In genomic region chr7:30908992-30909431, GRCm38 (mm10) we compare ENCODE assay signal across 9 mouse cellular contexts. TPM values are rescaled to one million over a fixed set of nuclear protein-coding genes. Genes with fewer than 3 reads are reported as not detected.
DNase-seq lines count a peak whose midpoint lies in the region; ATAC-seq lines count a peak whose summit lies in the region.
"Had no signal": no experiment of that assay in that cellular context is flagged by ENCODE, and none has a peak within 500 bp of the region (broad histone marks: within the 10 kb centered on the region; RNA-seq: fewer than 3 reads in every experiment).

No protein-coding gene starts in this region.

- WGBS in kidney, embryonic 16.5 days = 17% methylated on average over 16 of the region's 17 CpGs
- 27% methylated on average over 17 of the region's 17 CpGs for WGBS in forebrain, embryonic 11.5 days
- WGBS in limb, embryonic 13.5 days = 22% methylated on average over 16 of the region's 17 CpGs
- WGBS in neural tube, embryonic 12.5 days = 24% methylated on average over 16 of the region's 17 CpGs

- intact Hi-C loops in left cerebral cortex, postnatal 10 days (cut with DNase I) = no loop called here

- peaks cover 6% of the 10 kb centered on the region for H3K4me1 ChIP-seq in kidney, embryonic 16.5 days (ENCODE audit: insufficient read depth, low read length)
- 0 out of 2 replicates have a peak, but pooled peaks cover 2% of the 10 kb centered on the region for H3K4me1 ChIP-seq in forebrain, embryonic 11.5 days (replicated peaks; ENCODE audit: control insufficient read depth, insufficient read depth, low read length)
- peaks cover 6% of the 10 kb centered on the region for H3K4me1 ChIP-seq in limb, embryonic 13.5 days
- peaks cover 11% of the 10 kb centered on the region; the same call in 1 of the 2 replicates for H3K4me1 ChIP-seq in neural tube, embryonic 12.5 days

- ATAC-seq in kidney, embryonic 16.5 days (ENCODE audit: low FRiP score, low TSS enrichment) = no peak; the same call in none of the 2 replicates
- ATAC-seq in forebrain, embryonic 11.5 days (replicated peaks; ENCODE audit: low FRiP score) = no peak; the same call in 1 of the 2 replicates
- 0 out of 2 replicates have a peak, but pooled peaks have one; percentile 16 for ATAC-seq in limb, embryonic 13.5 days (ENCODE audit: low FRiP score, low read depth)
- ATAC-seq in neural tube, embryonic 12.5 days (ENCODE audit: low FRiP score, low read depth) = peak; percentile 4

- H3K27me3 ChIP-seq in kidney, embryonic 16.5 days (ENCODE audit: insufficient read depth, low read length) = 0 out of 2 replicates have a peak, but pooled peaks cover 2% of the 10 kb centered on the region
- H3K27me3 ChIP-seq in forebrain, embryonic 11.5 days (ENCODE audit: control insufficient read depth, insufficient read depth, low read length) = peaks cover 2% of the 10 kb centered on the region; the same call in 1 of the 2 replicates
- H3K27me3 ChIP-seq in limb, embryonic 13.5 days = no peaks in the 10 kb centered on the region
- no peaks in the 10 kb centered on the region for H3K27me3 ChIP-seq in neural tube, embryonic 12.5 days (replicated peaks)

- H3K9me3 ChIP-seq in kidney, embryonic 16.5 days (ENCODE audit: low read length) = no peaks in the 10 kb centered on the region
- H3K9me3 ChIP-seq in forebrain, embryonic 11.5 days (ENCODE audit: control insufficient read depth, low read length) = no peaks in the 10 kb centered on the region
- H3K9me3 ChIP-seq in limb, embryonic 13.5 days = no peaks in the 10 kb centered on the region
- H3K9me3 ChIP-seq in neural tube, embryonic 12.5 days = no peaks in the 10 kb centered on the region

- no peak overlapping the region for H3K27ac ChIP-seq in kidney, embryonic 16.5 days (ENCODE audit: low read length)
- no peak overlapping the region for H3K27ac ChIP-seq in forebrain, embryonic 11.5 days (ENCODE audit: low read depth, low read length)
- no peak overlapping the region for H3K27ac ChIP-seq in limb, embryonic 13.5 days
- H3K27ac ChIP-seq in neural tube, embryonic 12.5 days = no peak overlapping the region

- peak overlapping the region; percentile 62 for H3K4me2 ChIP-seq in kidney, embryonic 16.5 days (replicated peaks; ENCODE audit: low read depth, low read length)
- peak overlapping the region; percentile 49 for H3K4me2 ChIP-seq in forebrain, embryonic 11.5 days (ENCODE audit: low read depth, low read length, severe bottlenecking)
- peak overlapping the region; percentile 68 for H3K4me2 ChIP-seq in limb, embryonic 13.5 days (replicated peaks)
- peak overlapping the region; percentile 61 for H3K4me2 ChIP-seq in neural tube, embryonic 12.5 days (replicated peaks)

- H3K36me3 ChIP-seq in kidney, embryonic 16.5 days (ENCODE audit: insufficient read depth, low read length) = no peaks in the 10 kb centered on the region
- no peaks in the 10 kb centered on the region for H3K36me3 ChIP-seq in forebrain, embryonic 11.5 days (ENCODE audit: control insufficient read depth, insufficient read depth, low read length)
- H3K36me3 ChIP-seq in limb, embryonic 13.5 days = no peaks in the 10 kb centered on the region
- H3K36me3 ChIP-seq in neural tube, embryonic 12.5 days = no peaks in the 10 kb centered on the region

- peak overlapping the region; percentile 39 for H3K4me3 ChIP-seq in kidney, embryonic 16.5 days (ENCODE audit: low read length)
- peak overlapping the region; percentile 16 for H3K4me3 ChIP-seq in forebrain, embryonic 11.5 days (ENCODE audit: low read depth, low read length)
- peak overlapping the region; percentile 32 for H3K4me3 ChIP-seq in limb, embryonic 13.5 days
- peak overlapping the region; percentile 24; the same call in 1 of the 2 replicates for H3K4me3 ChIP-seq in neural tube, embryonic 12.5 days

- DNase-seq in kidney, adult 18-20 months = no peak
- DNase-seq in forebrain, embryonic 11.5 days (ENCODE audit: low spot score) = no peak
- no peak for DNase-seq in layer of hippocampus, adult 18-20 months (ENCODE audit: low spot score in 2 of 2)
- no peak for DNase-seq in layer of hippocampus, postnatal 36 days
- no peak for DNase-seq in left cerebral cortex, postnatal 10 days (ENCODE audit: extremely low spot score in 1 of 2, low spot score in 2 of 2)
- DNase-seq: kidney, adult 8-10 months had no signal

- no peak overlapping the region for H3K9ac ChIP-seq in kidney, embryonic 16.5 days (replicated peaks; ENCODE audit: low read length)
- H3K9ac ChIP-seq in forebrain, embryonic 11.5 days (ENCODE audit: low read length) = no peak overlapping the region
- no peak overlapping the region for H3K9ac ChIP-seq in limb, embryonic 13.5 days
- H3K9ac ChIP-seq in neural tube, embryonic 12.5 days = no peak overlapping the region

RNA-seq across cellular contexts. Expression of gene Mag, which starts 5.7 kb away (rescaled TPM):
- 0.59 and 0.74 TPM in 2 replicates for polyA plus RNA-seq in kidney, embryonic 16.5 days (2015; fragmentation: Nextera tagmentation; extraction: Ambion mirVana)
- polyA plus RNA-seq in forebrain, embryonic 11.5 days (2014; fragmentation: Nextera tagmentation; extraction: Ambion mirVana) = 0.11 and 0.20 TPM in 2 replicates
- polyA plus RNA-seq in limb, embryonic 13.5 days (2015; fragmentation: Nextera tagmentation; extraction: Ambion mirVana) = 0.38 and 0.42 TPM in 2 replicates
- 0.79 and 1.2 TPM in 2 replicates for polyA plus RNA-seq in neural tube, embryonic 12.5 days (2016; fragmentation: Nextera tagmentation; extraction: Ambion mirVana)
- total RNA-seq in layer of hippocampus, adult 18-20 months (2021) = 100 to 1,000 TPM; 155 to 176 TPM
- 100 to 1,000 TPM; 196 to 197 TPM for total RNA-seq in layer of hippocampus, postnatal 36 days (2021)
- 10 to 100 TPM; 27.0 to 60.7 TPM for total RNA-seq in left cerebral cortex, postnatal 10 days (2021)

RNA-seq across cellular contexts. Expression of gene Hamp2, which starts 15.5 kb away (rescaled TPM):
- polyA plus RNA-seq in kidney, embryonic 16.5 days (2015; fragmentation: Nextera tagmentation; extraction: Ambion mirVana) = not detected in 2 replicates
- not detected in 2 replicates for polyA plus RNA-seq in forebrain, embryonic 11.5 days (2014; fragmentation: Nextera tagmentation; extraction: Ambion mirVana)
- not detected in 2 replicates for polyA plus RNA-seq in limb, embryonic 13.5 days (2015; fragmentation: Nextera tagmentation; extraction: Ambion mirVana)
- polyA plus RNA-seq in neural tube, embryonic 12.5 days (2016; fragmentation: Nextera tagmentation; extraction: Ambion mirVana) = not detected in 2 replicates
- not detected for total RNA-seq in layer of hippocampus, adult 18-20 months (2021)
- total RNA-seq in layer of hippocampus, postnatal 36 days (2021) = not detected
- total RNA-seq in left cerebral cortex, postnatal 10 days (2021) = not detected

RNA-seq across cellular contexts. Expression of gene Cd22, which starts 28.9 kb away (rescaled TPM):
- 0.19 and 0.29 TPM in 2 replicates for polyA plus RNA-seq in kidney, embryonic 16.5 days (2015; fragmentation: Nextera tagmentation; extraction: Ambion mirVana)
- not detected in 2 replicates for polyA plus RNA-seq in forebrain, embryonic 11.5 days (2014; fragmentation: Nextera tagmentation; extraction: Ambion mirVana)
- 0.09 and 0.32 TPM in 2 replicates for polyA plus RNA-seq in limb, embryonic 13.5 days (2015; fragmentation: Nextera tagmentation; extraction: Ambion mirVana)
- 0.05 TPM in 1 of 2 replicates, not detected in the other for polyA plus RNA-seq in neural tube, embryonic 12.5 days (2016; fragmentation: Nextera tagmentation; extraction: Ambion mirVana)
- total RNA-seq in layer of hippocampus, adult 18-20 months (2021) = not detected
- not detected for total RNA-seq in layer of hippocampus, postnatal 36 days (2021)
- total RNA-seq in left cerebral cortex, postnatal 10 days (2021) = under 1 TPM in 1 of 2 experiments, not detected in 1; 0.28 TPM

RNA-seq across cellular contexts. Expression of gene Hamp, which starts 34.8 kb away (rescaled TPM):
- polyA plus RNA-seq in kidney, embryonic 16.5 days (2015; fragmentation: Nextera tagmentation; extraction: Ambion mirVana) = not detected in 2 replicates
- polyA plus RNA-seq in forebrain, embryonic 11.5 days (2014; fragmentation: Nextera tagmentation; extraction: Ambion mirVana) = not detected in 2 replicates
- polyA plus RNA-seq in limb, embryonic 13.5 days (2015; fragmentation: Nextera tagmentation; extraction: Ambion mirVana) = not detected in 2 replicates
- not detected in 2 replicates for polyA plus RNA-seq in neural tube, embryonic 12.5 days (2016; fragmentation: Nextera tagmentation; extraction: Ambion mirVana)
- not detected for total RNA-seq in layer of hippocampus, adult 18-20 months (2021)
- total RNA-seq in layer of hippocampus, postnatal 36 days (2021) = not detected
- not detected for total RNA-seq in left cerebral cortex, postnatal 10 days (2021)

RNA-seq across cellular contexts. Expression of gene Usf2, which starts 47.6 kb away (rescaled TPM):
- 19.8 and 25.3 TPM in 2 replicates for polyA plus RNA-seq in kidney, embryonic 16.5 days (2015; fragmentation: Nextera tagmentation; extraction: Ambion mirVana)
- 28.4 and 29.3 TPM in 2 replicates for polyA plus RNA-seq in forebrain, embryonic 11.5 days (2014; fragmentation: Nextera tagmentation; extraction: Ambion mirVana)
- polyA plus RNA-seq in limb, embryonic 13.5 days (2015; fragmentation: Nextera tagmentation; extraction: Ambion mirVana) = 27.9 and 28.7 TPM in 2 replicates
- polyA plus RNA-seq in neural tube, embryonic 12.5 days (2016; fragmentation: Nextera tagmentation; extraction: Ambion mirVana) = 32.0 and 38.8 TPM in 2 replicates
- 100 to 1,000 TPM; 134 to 139 TPM for total RNA-seq in layer of hippocampus, adult 18-20 months (2021)
- 100 to 1,000 TPM; 116 to 126 TPM for total RNA-seq in layer of hippocampus, postnatal 36 days (2021)
- total RNA-seq in left cerebral cortex, postnatal 10 days (2021) = 100 to 1,000 TPM; 112 to 115 TPM

Comparison
In these comparisons a context has a peak if more than half of its experiments do, and no peak if none do; other contexts are left out.
1. ATAC-seq: peak in limb, embryonic 13.5 days (single experiment) and neural tube, embryonic 12.5 days (single experiment); none in kidney, embryonic 16.5 days (single experiment) and forebrain, embryonic 11.5 days (single experiment).
2. Peak in every context shown above with its lines, with median percentiles within 50 percentile points of each other: H3K4me2 ChIP-seq and H3K4me3 ChIP-seq.